Mouse (Mus musculus) retina, embryonic 14.5 days (tissue): Measurements from ENCODE around the gene Nat8.
A peak's percentile ranks its signal among the peaks of the same experiment; 100 is the strongest.
"Not testable (repeated sequence)": the region's sequence is repeated elsewhere in the genome, so short reads cannot be mapped to it uniquely, and the experiment has no call there.

Experiments
- DNase-seq: peaks from one replicate; pipeline ENCODE4 v3.0.0-alpha.2; 2015; ENCODE audit warnings: low spot score

The Nat8 gene

DNA sequence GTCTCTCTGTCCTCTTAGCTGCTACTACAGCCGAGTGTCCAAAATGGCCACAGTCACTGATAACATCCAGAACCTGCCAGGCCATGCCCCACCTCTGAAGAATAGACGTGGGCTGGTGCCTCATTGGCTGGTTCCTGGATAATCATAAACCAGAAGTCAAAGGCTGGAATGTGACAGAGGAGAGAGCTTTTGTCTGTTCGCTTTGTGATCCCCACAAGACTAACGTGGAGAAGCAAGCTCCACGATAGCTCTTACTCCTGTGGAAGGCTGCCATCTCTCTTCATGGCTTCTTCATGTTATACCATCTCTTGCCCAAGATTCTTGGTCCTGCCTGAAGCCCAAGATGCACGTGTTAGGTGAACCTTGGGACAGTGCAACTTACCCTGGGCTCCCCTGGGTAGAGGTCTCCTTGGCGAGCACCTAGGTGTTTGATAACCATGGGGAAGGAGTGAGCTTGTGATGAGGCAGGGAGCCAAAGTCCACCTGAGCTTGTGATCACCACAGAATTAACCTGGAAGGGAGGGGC, at the start of gene Nat8:
Gene Nat8 (minus strand): TSS at position 287 of the 526 bp plus-strand sequence.
- DNase-seq = no peak

DNA sequence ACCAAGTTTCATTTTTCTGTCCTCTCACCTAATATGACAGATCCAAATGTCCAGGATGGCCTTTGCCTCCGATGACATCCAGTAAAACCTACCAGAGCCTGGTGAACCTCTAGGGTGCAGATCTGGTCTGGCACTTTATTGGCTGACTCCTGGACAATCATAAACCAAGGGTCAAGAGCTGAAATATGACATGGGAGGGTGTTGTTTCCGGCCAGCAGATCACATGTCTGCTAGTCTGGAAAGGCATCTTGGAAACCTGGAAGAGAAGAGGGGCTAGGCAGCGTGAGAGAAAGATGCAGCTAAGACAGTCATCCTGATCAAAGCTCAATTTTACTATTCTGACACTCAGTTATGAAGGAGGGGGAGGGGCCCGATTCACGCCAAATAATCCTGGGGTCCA, 37.1 kb upstream of the Nat8 start, which contains the start of gene Nat8f2:
Gene Nat8f2 (minus strand): TSS at position 153 of the 400 bp plus-strand sequence.
- not testable (repeated sequence) for DNase-seq

DNA sequence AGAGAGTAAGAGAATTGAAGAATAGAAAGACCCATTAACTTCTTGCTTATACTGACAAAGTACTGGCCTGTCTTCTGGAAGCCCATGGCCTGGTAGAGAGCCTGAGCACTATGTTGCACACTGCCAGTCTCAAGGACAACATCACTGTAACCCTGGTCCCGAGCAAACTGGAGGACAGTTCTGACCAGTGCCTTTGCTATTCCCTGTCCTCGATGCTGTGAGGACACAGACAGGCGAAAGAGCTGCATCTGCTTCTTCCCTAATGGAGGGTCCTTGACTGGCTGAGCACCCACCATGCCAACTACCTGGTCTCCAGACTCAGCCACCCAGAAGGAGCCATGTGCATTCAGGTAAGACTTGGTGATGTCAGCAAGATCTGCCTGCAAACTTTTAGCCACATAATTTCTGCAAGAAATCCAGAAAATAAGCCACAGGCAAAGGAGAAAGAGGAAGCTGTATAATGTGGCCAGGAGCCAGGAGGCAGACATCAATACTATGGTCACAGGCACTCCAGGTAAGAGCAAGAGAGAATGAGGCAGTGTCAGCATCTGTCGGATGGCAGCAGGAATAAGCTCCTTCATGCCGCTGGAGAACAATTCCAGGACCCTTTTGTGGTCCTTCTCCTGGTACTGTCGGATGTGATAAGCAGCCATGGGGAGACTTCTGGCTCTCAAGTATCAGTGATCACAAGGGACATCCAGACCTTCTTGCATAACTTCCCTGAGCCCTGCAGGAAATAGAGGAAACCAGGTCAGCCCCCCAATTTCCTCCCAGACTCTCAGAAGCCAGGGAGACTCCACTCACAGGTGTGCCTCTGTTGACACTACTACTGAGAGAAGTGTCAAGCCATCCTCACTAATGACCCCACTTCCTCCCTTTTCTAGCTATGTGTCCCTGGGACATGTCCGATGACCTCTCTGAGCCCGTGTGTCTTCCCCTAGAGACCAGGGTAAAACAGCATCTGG, 36.1 kb upstream of the Nat8 start:
- DNase-seq = no peak

DNA sequence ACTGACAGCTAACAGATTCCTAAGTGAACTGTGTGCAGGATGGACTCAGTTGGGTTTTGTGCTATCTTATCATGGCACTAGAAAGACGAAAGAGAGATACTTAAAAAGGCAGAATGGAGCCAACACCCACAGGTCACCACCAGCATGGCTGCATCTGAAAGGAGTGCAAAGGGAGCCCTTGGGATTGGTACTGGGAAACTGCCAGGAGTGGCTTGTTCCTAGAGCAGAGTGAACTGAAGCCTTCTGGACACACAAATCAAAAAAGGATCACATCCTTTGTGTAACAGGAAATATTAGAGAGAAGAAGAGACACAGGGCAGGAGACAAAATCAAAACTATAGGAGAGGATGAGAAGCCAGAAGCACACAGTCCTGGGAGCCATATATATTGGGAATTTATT, 35.1 kb upstream of the Nat8 start:
- not testable (repeated sequence) for DNase-seq

DNA sequence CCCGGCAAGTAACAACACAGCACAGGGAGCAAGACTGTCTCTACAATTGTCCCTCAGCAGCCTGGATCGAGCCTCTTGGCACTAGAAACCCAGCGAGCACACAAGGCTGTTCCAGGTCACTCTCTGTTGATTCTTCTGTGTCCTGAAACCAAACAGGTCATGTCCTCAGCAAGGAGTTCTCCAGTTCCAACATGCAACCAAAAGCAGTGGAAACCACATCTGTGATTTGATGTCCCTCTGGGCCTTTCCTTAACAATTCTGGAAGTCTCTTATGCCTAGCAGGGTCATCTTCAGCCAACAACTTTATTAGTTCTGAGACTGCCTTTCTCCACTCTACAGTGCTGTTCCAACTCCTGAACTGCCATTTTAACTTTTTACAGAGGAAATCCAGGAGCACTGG, 34.3 kb upstream of the Nat8 start:
- not testable (repeated sequence) for DNase-seq

DNA sequence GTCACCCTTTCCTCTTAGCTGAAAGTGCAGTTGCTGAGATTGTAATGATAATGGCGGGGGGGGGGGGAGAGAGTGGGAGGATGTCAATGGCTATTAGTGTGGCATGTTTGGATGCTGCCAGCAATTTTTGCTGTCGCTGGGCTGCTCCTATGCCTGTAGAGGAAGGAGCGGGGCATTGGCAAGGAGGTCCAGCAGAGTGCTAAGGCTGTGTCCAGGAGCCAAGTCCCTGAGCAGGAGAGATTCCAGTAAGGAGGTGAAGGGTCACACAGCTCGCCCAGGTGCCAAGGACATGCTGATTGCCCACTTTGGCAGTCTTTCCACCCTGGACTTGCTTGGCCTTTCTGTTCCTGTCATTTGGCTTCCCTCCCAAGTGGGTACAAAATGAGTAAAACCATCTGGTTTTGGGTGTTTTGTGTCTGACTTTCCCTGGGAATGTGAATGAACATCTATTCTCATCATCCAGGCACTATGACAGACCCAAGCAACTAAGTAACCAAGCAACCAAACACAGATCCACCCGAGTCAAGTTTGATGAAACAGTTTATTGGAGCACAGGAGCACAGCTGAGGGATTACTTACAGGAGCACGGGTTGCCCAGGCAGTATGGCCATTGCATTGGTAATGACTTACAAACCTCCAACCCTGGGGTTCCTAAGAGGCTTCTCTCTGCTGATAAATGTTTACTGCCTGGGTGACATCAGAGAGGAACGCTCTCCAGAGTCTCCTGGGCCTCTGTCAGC, 33.2 kb upstream of the Nat8 start:
- not testable (repeated sequence) for DNase-seq

DNA sequence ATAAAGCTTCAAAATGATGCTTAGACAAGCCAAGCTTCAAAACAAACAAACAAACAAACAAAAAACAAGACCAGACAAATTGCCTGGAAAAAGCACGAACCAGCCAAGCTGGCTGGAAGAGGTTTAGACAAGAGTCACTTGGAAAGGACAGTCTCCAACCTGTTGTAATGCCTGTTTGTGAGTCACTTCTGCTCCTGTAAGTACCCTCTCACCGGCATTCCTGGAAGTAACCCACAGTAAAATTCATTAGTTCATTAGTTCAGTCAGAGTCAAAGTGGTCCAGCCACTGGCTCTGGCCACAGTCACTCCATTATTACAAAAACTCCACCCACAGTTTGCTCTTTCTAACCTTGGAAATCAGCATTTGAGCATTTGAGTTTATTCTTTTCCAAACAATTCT, 32.0 kb upstream of the Nat8 start:
- no peak for DNase-seq

DNA sequence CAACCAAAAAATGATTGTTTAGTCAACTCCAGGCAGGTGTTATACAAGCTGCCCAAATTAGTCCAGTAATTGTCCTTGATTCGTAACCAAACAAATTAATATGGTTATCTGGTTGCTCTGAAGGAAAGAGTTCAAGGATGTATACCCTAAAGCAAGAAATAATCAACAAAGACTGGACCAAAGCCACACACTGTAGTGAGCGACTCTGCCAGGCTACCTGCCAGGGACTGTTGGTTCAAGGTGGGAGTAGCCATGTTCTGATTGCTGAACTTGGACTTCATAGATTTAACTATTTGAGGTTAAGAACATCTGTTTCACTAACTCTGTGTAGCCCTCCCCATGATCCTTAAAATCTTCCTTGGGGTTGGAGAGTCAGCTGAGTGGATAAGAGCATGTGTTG, 31.3 kb upstream of the Nat8 start:
- DNase-seq = no peak

DNA sequence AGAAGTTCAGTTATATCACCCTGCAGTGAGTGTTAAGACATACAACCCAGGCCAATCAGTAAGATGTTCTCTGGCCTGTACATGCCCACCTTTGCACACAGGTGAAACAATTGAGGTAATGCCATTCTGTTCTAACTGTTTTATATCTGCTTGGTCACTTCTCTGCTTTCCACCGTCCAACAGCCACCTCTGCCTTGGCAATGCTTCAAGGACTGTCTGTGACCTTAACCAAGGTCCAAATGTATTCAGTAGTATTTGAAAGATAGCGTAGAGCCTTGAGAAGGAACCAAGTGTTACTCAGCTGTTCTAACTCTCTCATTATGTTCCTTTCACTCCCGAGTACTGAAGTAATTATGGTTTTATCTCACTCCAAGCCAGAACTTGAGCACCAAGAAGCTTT, 30.7 kb upstream of the Nat8 start:
- no peak for DNase-seq

DNA sequence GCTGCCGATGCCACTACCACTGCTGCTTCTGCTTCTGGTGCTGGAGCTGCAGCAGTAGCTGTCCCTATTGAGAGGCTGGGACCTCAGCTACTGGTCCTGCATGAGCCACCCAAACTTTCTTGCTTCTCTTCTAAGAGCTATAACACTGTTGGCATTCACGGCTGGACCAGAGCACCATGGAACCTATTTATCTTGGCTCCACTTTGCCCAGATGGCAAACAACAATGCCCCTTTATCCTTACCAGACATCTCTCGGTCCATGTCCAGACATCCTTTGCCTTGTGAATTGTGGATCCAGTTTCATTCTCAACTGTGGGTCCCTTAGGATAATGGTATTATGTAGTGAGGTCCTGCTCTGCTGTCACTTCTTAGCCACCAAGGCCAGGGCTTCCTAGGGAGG, 29.4 kb upstream of the Nat8 start:
- DNase-seq = no peak

DNA sequence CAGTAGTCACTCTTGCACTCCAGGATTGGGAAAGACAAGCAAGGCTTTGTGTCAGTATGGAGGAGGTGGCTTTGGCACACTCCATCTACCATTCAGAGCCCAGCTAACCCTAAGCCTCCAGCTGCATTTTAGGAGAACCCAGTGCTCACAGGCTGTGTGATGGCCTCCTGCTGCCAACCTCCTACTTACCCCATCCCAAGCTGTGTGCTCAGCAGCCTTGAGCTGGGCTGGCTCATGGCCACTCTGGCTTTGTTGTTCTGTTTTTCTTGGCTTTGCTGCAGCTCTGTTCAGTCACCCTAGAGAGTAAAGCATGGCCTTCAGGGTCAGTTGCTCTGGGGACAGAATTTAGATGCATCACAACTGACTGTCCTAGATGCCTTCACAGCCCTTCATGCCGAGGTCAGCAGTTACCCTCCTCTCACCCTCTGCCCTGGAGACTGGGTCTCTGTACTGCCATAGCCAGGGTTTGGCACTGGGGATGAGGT, 24.4 kb upstream of the Nat8 start:
- DNase-seq = no peak

DNA sequence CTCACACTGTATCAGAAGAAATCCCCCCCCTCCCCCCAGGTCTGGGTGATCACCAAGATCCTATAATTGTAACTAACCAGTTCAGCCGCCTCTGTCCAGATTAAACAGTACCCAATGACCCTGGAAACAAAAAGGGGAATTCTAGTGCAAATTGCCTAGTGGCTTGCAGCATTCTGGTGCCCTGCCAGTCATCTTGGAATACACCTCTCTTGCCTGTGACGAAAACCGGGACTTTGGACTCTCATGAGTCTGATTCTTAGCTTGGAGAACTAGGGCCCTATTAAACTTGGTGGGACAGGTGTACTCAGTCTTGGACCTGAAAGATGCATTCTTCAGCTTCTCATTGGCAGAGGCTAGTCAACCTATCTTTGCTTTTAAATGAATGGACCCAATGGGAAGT, 21.6 kb upstream of the Nat8 start:
- DNase-seq = no peak

DNA sequence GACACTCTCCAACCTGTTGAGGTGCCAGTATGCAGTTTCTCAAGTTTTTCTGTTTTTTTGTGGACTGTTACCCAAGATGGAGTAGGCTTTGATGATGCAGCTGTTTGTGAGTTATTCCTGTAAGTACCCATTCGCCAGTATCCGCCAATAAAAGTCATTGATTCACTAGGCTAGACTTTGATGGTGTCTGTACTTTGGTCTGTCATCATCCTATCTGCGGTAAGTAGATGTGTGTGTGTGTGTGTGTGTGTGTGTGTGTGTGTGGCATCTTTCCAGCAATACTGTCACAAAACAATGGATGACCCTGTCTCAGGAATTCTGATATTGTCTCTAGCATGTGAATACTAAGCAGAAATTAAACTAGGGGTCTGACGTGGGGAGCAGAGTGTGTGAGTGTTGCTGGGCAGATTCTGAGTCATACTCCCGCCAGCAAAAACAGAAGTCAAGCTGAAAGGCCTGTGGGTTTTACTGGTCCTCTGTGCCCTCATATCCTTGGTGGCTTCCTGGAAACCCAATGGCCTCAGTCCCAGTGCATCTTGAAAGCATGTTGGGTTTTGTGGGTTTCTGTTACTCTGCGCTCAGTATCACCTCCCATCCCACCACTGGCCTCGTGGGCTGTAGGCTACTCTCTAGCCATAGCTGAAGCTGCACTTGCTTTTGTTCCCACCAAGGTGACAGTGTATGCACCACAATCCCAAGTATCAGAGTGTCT, 19.3 kb upstream of the Nat8 start:
- DNase-seq = no peak

DNA sequence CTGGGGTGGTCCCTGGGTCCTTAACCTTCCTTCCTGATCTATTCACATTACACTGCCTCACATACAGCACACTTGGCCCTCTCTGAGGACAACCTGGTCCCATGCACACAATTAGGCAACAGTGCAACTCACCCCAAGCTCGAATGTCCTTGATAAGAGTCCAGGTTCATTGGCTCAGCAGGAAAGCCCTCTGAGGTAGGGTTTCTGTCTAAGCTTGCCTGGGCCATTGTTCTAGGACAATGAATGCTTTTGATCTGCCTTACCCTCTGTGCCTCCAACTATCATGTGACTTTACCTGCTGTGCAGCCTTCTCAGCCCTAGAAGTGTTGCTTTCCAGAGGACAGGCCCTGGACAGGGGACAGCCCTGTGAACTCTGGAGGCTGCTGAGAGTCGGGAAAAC, 17.4 kb upstream of the Nat8 start:
- DNase-seq = no peak

DNA sequence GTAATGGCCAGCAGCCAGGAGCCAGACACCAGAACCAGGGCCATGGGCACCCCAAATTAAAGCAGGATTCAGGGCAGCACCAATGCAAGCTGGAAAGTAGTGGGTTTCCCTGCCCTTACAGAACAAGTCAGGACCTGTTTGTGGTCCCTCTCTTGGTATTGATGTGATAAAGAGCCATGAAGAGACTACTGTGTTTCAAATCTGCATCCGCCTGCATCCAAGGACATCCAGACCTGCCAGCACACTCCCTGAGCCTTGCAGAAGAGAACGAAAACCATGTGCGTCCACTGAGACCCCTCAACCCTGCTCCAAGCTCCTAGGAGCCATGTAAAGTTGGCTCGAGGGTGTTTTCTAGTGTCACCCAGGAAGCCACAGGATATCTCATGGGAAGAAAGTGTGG, 16.3 kb upstream of the Nat8 start:
- DNase-seq = no peak

DNA sequence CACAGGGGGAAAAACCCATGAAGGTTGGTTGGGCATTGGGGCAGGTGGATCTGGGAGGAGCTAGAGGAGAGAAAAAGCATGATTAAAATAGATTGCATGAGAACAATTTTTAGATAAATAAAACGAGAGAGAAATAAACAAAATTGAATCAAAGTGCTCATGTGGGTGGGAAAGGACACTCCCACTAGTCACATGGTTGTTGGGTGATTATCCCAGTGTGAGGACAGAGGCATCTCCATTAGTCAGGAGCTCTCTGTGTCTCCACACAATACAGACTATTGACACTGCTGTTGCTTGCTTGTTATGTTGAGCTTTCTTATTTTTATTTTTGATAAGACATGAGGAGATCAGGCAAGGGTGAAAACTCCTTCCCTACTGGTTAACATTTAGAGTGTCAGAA, 15.0 kb upstream of the Nat8 start:
- DNase-seq = no peak

DNA sequence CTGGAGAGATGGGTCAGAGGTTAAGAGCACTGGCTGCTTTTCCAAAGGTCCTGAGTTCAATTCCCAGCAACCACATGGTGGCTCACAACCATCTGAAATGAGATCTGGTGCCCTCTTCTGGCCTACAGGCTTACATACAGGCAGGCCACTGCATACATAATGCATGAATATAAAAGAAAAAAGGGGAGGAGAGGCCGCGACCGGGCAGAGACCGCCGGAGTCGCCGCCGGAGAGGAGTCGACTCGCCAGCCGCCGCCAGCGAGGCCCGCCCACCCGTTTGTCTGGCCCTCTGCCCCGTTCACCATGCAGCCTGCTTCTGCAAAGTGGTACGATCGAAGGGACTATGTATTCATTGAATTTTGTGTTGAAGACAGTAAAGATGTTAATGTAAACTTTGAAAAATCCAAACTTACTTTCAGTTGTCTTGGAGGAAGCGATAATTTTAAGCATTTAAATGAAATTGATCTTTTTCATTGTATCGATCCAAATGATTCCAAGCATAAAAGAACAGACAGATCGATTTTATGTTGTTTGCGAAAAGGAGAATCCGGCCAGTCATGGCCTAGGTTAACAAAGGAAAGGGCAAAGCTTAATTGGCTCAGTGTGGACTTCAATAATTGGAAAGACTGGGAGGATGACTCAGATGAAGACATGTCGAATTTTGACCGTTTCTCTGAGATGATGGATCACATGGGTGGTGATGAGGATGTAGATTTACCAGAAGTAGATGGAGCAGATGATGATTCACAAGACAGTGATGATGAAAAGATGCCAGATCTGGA, 12.0 kb upstream of the Nat8 start:
- DNase-seq = not testable (repeated sequence)

DNA sequence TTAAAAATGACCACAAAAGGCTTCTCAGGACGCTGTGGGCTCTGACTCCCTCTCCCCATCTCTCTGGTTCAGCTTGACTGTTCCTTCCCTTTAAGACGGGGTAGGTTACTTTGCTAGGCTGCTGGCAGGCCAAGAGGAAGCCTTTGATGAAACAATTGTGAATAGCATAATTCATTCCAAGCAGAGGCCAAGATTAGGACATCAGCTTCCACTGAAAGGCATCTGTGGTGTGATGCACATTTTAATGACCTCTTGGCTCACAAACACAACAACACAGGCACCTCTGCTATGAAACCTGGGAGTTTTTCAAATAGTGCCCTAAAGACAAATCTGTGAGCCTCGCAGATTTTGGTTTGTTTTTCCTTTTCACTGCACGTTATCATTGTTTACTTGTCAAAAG, 8.1 kb upstream of the Nat8 start:
- no peak for DNase-seq

DNA sequence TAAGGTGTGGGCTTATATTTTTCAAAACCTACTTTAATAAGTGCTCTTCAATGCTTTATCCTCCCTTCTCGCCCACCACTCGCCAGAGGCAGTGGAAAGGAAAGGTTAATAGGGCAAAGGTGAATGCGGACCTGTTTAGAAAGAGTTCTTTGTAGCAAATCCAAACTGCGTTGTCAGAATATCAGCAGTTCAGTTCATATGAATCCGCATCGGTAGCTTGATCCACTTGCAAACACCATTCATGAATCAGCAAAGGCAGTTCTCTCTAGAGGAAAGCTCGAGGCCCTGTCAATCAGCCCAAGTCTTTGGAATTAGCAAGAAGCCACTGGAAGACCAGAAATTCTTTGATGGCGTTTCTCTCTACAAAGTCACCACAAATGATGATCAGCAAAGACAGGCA, 6.8 kb upstream of the Nat8 start:
- no peak for DNase-seq

DNA sequence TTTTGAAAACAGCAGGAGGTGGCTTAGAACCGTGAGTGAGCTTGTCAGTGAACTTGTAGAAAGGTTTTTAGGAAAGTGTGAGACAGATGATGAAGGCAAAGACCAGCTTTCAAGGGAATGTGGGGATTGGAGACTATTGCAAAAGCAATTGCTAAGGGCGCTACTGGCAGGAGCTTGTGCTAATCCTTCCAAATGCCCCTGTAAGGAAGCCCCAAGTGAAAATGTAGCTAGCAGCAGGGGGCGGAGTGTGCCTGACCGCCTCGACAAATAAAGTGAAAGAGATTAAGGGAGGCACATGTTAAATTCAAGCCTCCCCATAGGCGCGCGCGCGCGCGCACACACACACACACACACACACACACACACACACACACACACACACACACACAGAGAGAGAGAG, 5.4 kb upstream of the Nat8 start:
- peak; percentile 43 for DNase-seq

DNA sequence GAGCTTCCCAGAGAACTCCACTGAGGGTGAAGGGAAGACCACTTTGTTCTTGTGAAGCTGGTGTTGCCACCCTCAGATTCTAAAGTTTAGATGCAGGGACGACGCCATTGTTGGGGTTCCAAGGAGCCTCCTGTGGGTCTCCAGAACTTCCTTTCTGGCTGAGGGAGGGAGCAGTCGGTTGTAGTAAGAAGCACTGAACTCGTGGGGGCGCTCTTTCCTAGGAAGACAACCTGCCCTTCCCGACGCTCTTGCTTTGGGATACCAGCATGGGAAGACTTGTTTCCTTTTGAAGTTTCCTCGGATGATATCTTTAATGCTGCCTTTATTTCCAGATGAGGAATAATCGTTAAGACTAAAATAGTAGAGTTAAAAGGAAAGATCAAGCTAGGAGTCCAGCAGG, 4.9 kb upstream of the Nat8 start:
- peak; percentile 51 for DNase-seq
